Mouse (Mus musculus) lung, adult 2 months (tissue): Measurements from ENCODE around the gene Ttll8.

Source experiments
- CTCF ChIP-seq: fragments of 200-500 bp; IDR thresholded peaks from 2 replicates; pipeline ENCODE4 v1.5.1; 2011; ENCODE audit warnings: mild to moderate bottlenecking, low read length, control low read depth; ENCODE audit not compliant: insufficient read depth
- POLR2A ChIP-seq: fragments of 200-500 bp; IDR thresholded peaks from 2 replicates; pipeline ENCODE4 v1.6.1; 2011; ENCODE audit warnings: low read depth, mild to moderate bottlenecking, control low read depth, low read length, borderline replicate concordance; ENCODE audit errors: extremely low read depth

DNA sequence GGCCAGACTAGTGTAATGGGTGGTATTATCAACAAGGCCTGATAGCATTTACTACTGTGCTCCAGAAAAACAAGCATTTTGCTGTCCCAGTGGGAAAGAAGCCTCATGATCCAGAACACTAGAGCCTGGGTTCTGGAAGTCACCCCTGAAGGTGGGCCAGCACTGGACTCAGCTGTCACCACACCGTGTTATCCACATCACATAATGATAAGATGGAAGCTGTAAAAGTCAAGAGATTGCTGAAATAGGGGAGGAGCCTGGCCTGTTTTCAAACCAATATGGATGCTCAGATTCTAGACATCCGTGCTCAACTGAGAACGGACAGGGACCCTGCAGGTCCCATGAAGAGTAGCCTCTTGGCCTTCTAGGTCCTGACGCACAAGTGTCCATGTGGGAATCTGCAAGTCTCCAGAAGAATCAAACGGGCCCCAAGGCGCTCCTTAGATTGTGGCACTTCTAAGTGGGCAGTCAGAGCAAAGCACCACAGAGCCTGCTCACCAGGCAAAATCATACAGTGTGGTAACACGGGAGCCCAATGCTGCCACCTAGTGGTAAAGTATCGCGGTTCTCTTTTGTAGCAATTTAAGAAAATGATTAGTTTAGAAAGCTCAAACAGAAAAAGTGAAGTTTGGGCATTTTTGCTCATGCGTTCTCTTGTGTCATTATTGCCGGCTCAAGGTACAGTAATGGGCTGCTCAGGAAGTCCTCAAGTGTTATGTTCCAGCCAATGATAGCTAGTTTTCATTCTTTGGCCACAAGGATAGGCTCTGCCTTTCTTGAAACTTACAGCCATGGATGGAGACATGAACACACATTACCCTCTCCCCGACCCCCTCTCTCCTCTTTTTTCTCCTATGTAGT is 32.9 kb downstream of the Ttll8 start:
- TF ChIP-seq CTCF (peak; percentile 78), POLR2A (no peak)
